Mouse (Mus musculus) stomach, postnatal 0 days (tissue): ENCODE measurements at regions not wholly inside any gene's neighbourhood (a gene's known extent, or its start where the extent isn't known, plus 50 kb on each side); places are given as distances from the start of the nearest gene placed in this dataset.
A peak's percentile ranks its signal among the peaks of the same experiment; 100 is the strongest.

ENCODE experiments used
- ATAC-seq: fragments of 200-750 bp; cut with Nextera tagmentation; 2 replicates; pipeline ENCODE4 v1.8.0; 2017; ENCODE audit not compliant: low FRiP score, low TSS enrichment
- DNase-seq: peaks from one replicate; pipeline ENCODE4 v3.0.0-alpha.2; 2016; ENCODE audit warnings: low spot score
- H3K27ac ChIP-seq: fragments of 300-500 bp; sonication (generic); replicated peaks from 2 replicates; pipeline ENCODE4 v1.5.1; 2014; ENCODE audit warnings: mild to moderate bottlenecking, control low read depth
- H3K27me3 ChIP-seq: fragments of 300-500 bp; sonication (generic); 2 replicates; pipeline ENCODE4 v1.6.1; 2014; ENCODE audit warnings: low read length; ENCODE audit not compliant: control insufficient read depth, insufficient read depth
- H3K36me3 ChIP-seq: fragments of 300-500 bp; sonication (generic); 2 replicates; pipeline ENCODE4 v1.6.1; 2014; ENCODE audit warnings: low read length, mixed read lengths; ENCODE audit not compliant: control insufficient read depth, insufficient read depth
- H3K4me1 ChIP-seq: fragments of 300-500 bp; sonication (generic); replicated peaks from 2 replicates; pipeline ENCODE4 v1.6.1; 2014; ENCODE audit warnings: antibody characterized with exemption; ENCODE audit not compliant: control insufficient read depth, insufficient read depth
- H3K4me2 ChIP-seq: fragments of 300-500 bp; sonication (generic); replicated peaks from 2 replicates; pipeline ENCODE4 v1.6.1; 2014; ENCODE audit warnings: low read depth, mild to moderate bottlenecking, control low read depth, moderate library complexity
- H3K4me3 ChIP-seq: fragments of 300-500 bp; sonication (generic); 2 replicates; pipeline ENCODE4 v1.5.1; 2014; ENCODE audit warnings: low read depth, low read length, control low read depth
- H3K9ac ChIP-seq: fragments of 300-500 bp; sonication (generic); 2 replicates; pipeline ENCODE4 v1.6.1; 2014; ENCODE audit warnings: mild to moderate bottlenecking, low read length, control low read depth, mixed read lengths
- H3K9me3 ChIP-seq: fragments of 300-500 bp; sonication (generic); 2 replicates; pipeline ENCODE4 v1.6.1; 2016; ENCODE audit warnings: low read length; ENCODE audit not compliant: control insufficient read depth
- CTCF ChIP-seq: IDR thresholded peaks from 2 replicates; pipeline ENCODE4 v1.5.1; 2016; ENCODE audit warnings: antibody characterized with exemption, low read depth, mild to moderate bottlenecking, moderate library complexity
- EP300 ChIP-seq: optimal IDR thresholded peaks from 2 replicates; pipeline ENCODE3; 2016; ENCODE audit warnings: antibody characterized with exemption
- WGBS: fragments of 180-500 bp; shearing (Covaris S2); extraction: QIAGEN DNeasy Blood & Tissue Kit; methylation state at CpG from one replicate; pipeline ENCODE4 v1.1.7; 2014; 5-methylcytosine and 5-hydroxymethylcytosine counted together

DNA sequence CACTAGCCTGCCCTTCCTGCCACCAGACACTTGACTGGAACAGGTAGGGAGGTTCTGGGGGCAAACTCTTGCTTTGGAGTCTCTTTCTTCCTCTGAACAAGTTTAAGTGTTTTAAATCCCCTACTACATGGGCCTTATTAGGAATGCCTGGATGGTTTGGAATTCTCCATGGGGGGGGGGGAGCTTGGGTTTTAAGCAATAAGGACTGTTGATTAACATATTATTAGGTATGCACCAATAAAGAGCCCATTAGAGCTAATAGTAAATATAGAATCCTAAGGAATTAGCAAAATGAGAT lies 196.0 kb upstream of the Irx3 start:
- Histone ChIP-seq H3K36me3 (no peaks in the 10 kb centered on the region), H3K4me1 (no peaks in the 10 kb centered on the region), H3K4me3 (no peak overlapping the region), H3K27ac (no peak overlapping the region), H3K9me3 (no peaks in the 10 kb centered on the region), H3K27me3 (no peaks in the 10 kb centered on the region), H3K9ac (no peak overlapping the region), H3K4me2 (no peak overlapping the region)
- DNase-seq (no peak), ATAC-seq (no peak)
- no peak for TF ChIP-seq CTCF
- no peak for TF ChIP-seq EP300

DNA sequence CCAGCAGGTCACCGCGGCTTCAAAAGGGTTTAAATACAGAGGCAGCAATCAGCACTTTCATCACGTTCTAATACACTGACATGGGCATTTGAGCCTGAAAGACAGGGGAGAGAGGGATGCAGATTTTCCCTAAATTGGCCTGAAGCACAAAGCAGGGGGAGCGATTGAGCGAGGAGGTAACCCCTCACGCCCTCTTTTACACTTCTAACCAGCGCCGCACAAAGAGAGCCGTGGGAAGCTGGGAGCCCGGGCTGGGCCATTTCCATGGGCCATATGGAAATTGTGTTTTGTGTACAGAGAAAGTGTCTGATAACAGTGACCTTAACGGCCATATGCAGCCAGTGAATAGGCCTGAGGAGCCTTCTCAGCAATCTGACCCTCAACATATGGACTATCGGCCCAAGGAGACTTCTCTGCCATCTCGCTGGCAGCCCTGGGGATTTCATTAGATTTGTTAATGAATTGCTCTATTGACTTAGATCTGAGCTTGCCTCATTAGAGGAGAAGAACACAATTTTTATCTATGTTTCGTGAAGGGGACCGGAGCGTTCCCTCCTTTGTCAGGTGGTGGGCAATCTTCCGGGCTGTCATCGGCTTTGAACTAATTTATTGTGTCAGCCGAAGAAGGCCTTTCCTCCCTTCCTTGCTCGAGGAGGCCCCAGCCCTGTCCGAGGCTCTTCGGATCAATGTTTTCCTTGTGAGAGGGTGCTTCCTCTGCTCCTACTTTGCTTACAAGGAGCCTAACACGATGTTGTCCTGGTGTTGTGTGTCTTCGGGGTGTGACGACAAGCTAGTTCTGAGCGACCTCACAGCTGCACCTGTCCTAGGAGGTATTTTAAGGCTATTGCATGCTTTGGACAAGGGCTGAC lies 195.4 kb upstream of the Irx3 start:
- DNase-seq (no peak), ATAC-seq (no peak)
- no peak for TF ChIP-seq CTCF
- no peak for TF ChIP-seq EP300
- Histone ChIP-seq H3K9ac (no peak overlapping the region), H3K36me3 (no peaks in the 10 kb centered on the region), H3K9me3 (no peaks in the 10 kb centered on the region), H3K27me3 (no peaks in the 10 kb centered on the region), H3K27ac (no peak overlapping the region), H3K4me1 (no peaks in the 10 kb centered on the region), H3K4me2 (no peak overlapping the region), H3K4me3 (no peak overlapping the region)
- WGBS: 69% methylated on average over 26 of the region's 26 CpGs

DNA sequence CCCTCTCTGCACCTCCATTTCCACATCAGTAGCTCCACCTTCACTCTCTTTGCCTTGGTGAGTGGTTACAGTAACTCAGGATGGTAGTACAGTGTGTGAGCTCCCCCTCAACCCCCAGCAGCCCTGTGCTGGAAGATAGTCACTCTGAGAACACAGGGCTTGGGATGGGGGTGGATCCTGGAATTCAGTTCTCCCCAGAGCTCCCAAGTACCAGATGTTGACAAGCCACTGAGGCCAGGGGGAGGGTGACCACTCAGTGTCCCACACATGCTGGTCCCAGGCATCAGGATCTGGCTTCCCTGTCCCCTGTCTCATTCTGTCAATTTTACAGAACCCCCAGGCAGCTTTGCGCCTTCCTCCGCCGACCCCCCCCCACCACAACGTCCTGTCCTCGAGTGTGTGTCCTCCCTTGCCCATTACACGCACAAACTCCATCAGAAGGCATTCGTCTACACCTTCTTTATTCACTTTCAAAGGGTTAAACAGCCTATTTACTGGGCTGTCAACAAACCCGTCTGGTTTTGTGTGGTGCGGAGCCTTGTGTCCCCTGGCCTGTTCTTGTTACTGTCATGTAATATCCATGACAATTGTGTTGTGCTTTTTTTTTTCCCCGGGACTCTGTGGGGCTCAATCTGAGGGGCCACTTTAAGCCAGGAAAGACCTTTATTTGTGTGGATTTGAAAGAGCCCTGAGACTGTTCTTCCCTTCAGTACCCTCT lies 194.6 kb upstream of the Irx3 start:
- no peak overlapping the region for H3K27ac ChIP-seq
- 62% methylated on average over 10 of the region's 10 CpGs for WGBS
- H3K9ac ChIP-seq: no peak overlapping the region
- H3K4me3 ChIP-seq: no peak overlapping the region
- no peaks in the 10 kb centered on the region for H3K27me3 ChIP-seq
- H3K4me1 ChIP-seq: no peaks in the 10 kb centered on the region
- DNase-seq: no peak
- TF ChIP-seq CTCF (no peak), EP300 (no peak)
- no peak; the same call in 1 of the 2 replicates for ATAC-seq
- no peaks in the 10 kb centered on the region for H3K9me3 ChIP-seq
- no peak overlapping the region for H3K4me2 ChIP-seq
- no peaks in the 10 kb centered on the region for H3K36me3 ChIP-seq

- Histone ChIP-seq H3K36me3 (no peaks in the 10 kb centered on the region), H3K9ac (no peak overlapping the region), H3K4me2 (no peak overlapping the region), H3K27ac (no peak overlapping the region), H3K27me3 (no peaks in the 10 kb centered on the region), H3K4me1 (no peaks in the 10 kb centered on the region), H3K9me3 (no peaks in the 10 kb centered on the region), H3K4me3 (no peak overlapping the region)
- WGBS: 50% methylated on average over 9 of the region's 9 CpGs
- DNase-seq: no peak
- TF ChIP-seq CTCF: no peak
- TF ChIP-seq EP300: no peak
- no peak for ATAC-seq
Observed at GRCm38 (mm10) chr8:91995407-91996144, 193.7 kb upstream of the Irx3 start.

DNA sequence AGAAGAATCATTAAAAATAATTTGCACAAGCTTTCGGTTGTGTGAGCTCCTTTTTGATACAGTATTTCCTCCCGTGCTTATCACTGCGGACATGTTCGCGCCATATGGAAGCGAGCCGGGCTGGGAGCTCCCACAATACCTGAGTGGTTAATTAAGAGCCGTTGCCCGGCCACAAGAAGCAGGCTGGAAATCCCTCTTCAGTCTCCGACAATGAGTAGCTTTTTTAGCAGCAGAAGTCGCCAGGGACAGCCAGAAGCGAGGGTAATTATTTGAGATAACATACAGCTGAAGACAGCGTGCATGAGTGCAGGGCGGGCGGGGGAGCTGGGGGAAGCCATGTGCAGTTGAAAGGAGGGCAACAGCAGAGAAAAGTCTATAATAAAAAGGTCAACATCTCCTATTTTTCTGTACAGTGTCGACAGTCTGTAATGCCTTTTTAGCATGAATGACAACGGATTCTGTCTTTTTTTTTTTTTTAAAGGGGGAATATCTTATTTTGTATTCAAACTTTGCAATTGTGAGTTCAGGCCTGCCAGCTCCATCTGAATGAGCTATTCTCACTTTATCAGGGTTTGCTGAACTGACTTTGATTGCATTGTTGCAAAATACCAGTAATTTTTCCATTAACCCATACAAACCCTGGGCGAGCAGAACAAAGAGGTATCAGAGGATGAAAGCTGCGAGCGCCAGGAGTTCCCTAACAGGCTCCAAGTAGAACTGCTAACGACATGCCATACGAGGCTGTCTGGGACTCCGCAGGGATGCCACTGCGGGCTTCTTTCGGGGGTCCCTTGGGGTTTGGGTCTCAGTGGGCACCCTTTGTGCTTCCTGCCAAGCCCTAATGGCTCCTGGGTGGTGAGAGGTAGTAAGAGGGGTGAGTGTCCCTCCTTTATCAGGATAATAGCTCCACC lies 189.9 kb upstream of the Irx3 start:
- DNase-seq: peak; percentile 25
- Histone ChIP-seq H3K4me1 (no peaks in the 10 kb centered on the region), H3K4me3 (no peak overlapping the region), H3K4me2 (peak overlapping the region; percentile 25; the same call in 1 of the 2 replicates), H3K36me3 (no peaks in the 10 kb centered on the region), H3K27ac (no peak overlapping the region), H3K9me3 (no peaks in the 10 kb centered on the region), H3K9ac (no peak overlapping the region), H3K27me3 (no peaks in the 10 kb centered on the region)
- no peak for ATAC-seq
- WGBS: 53% methylated on average over 25 of the region's 25 CpGs
- TF ChIP-seq EP300 (no peak), CTCF (no peak)
